Mouse (Mus musculus) mouse embryonic stem cell (cell line): ENCODE results near the gene Add3.

Source experiments
- in situ Hi-C, 2 experiments: fragments of 300-500 bp; cut with MboI; formaldehyde crosslinking; loops; 1 replicate in 1 of 2; 3 replicates in 1 of 2; pipeline ENCODE4 v1.14.3; 2019 to 2020; ENCODE audit warnings: low sequenced_read_pairs in 2 of 2, low pct_unique_long_range_greater_than_20kb in 1 of 2, mixed read lengths in 1 of 2; ENCODE audit not compliant: unreplicated experiment in 1 of 2

The Add3 gene

DNA sequence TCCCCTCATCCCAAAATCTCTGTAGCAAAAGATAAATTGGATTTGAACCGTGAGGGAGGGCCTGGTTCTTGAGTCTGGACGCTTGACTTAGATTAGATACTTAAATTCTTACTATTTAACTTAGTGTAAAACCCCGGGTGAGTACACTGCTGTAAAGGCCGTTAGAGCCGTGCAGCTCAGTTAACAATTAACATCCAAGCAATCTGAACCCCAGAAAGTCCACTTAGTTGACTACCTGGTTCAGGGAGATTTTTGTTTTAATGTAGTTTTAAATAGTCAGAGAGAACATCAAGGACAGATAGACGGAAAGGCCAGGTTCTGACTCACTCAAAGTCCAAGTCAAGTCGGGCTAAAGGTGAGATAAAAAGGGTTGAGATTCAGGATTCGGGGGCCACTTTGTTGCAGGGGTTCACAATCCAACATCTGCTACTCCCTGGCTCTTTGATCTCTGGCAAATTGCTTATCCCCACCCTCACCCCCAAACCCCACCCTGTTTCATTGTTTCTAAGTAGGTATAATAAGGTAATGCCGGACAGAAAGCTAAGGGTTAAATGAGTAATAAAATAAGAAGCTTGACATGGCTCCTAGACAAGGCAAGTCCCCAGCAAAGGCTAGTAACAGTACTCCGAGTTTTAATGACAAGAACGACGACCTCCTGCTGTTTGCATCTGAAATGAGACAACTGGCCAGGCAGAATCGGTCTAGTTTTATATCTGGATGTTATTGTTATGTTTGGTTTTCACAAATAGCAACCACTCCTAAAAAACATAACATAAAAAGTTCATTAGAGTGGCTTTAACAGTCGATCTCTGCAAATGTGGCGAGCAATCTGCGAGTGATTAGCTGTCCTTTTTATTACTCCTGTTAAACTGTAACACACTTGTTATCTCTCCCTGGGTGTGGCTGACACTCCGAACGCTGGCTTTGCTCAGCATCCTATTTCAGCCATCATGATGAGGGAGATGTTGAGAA, 12.6 kb upstream of the Add3 start:
- in situ Hi-C loops: no loop called here

GRCm38 (mm10) chr19:53128494-53129337, 11.5 kb upstream of the Add3 start:
- in situ Hi-C loops: no loop called here

- in situ Hi-C loops: no loop called here
These were observed 9.7 kb upstream of the Add3 start for GRCm38 (mm10) chr19:53130399-53131175.

- in situ Hi-C loops: no loop called here
These were observed 7.8 kb upstream of the Add3 start for GRCm38 (mm10) chr19:53132471-53132870.

GRCm38 (mm10) chr19:53136336-53137090, 3.7 kb upstream of the Add3 start:
- in situ Hi-C loops: no loop called here

- in situ Hi-C loops: no loop called here
These were observed 3.0 kb upstream of the Add3 start for GRCm38 (mm10) chr19:53137116-53137670.

GRCm38 (mm10) chr19:53140804-53141250, 584 bp downstream of the Add3 start:
- in situ Hi-C loops: no loop called here

DNA sequence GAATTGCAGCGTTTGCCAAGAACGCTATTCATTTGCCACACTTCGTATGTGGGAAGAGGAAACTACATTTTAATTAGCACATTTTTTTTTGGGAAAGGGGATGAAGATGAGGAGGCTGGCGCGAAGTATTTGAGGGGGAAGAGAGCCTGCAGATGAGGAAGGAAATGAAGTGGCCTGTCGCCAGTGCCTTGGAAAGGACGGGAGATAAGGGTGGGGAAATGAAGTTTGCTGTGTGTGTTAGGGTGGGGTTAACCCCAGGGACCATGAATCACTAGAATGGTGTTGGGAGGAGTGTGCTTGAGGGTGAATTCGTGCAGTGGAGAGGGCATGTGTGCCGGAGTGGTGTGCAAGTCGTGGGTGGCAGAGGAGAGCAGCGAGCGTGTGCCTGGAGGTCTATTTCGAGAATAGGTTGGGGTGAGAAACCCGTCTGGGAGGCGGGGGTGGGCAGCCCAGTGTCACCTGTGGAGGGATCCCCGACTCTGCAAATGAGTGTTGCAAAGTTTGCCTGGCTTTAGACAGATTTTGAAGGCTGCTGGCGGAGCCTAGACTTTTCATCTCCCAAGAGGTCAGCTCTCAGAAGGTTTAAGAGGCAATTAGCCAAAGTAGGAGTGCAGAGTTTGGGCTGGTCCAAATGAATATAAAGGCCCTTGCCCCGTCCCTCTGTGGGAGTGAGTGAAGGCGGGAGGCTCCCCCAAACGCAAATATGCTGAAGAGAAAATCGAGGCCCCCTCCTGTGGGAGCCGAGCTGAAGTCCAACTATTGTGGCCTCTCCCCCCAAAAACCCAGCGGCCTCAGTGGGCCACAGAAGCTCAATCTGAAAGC, 1.2 kb downstream of the Add3 start:
- in situ Hi-C loops: no loop called here

DNA sequence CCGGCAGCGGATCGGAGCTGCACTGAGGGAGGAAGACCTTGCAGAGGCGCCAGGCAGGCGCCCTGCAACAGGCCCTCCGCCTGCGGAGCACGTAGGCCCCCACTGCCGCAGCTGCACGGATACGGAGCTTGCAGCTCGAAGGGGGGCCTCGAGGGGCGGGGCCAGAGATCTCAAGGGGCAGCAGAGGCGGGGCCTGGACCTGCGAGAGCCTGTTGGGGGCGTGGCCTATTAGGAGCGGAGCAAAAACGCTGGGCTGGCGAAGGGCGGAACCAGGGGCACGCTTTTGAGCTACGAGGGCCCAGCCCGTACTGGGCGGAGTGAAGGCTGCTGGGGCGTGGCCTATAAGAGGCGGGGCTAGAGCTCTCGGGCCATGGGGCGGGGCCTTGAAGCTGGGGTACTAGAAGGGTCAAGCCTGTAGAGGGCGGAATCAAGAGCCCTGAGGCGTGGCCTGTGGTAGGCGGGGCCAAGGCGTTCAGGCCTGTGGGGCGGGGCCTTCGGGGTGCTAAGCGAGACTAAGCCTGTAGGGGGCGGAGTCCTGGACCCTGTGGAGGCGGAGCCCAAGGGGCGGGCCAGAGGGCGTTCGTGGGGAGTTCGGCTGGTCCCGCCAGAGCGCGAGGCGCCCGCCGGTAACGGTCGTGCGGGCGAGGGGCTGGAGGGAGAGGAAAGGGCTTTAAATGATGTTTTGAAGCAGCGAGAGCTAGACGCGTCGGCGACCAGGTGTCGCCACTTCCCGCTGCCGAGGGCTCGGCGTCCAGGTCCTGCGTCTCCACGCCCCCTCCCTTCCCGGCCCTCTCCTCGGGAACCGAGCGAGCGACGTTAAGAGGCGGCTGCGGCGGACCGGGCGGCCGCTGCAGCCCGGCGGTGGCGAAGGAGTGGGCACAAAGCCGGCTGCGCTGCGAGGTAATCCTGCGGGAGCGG, 2.2 kb downstream of the Add3 start:
- in situ Hi-C loops: no loop called here

- in situ Hi-C loops: no loop called here
These were observed 3.1 kb downstream of the Add3 start for GRCm38 (mm10) chr19:53143108-53143971.

- in situ Hi-C loops: no loop called here
These were observed 4.8 kb downstream of the Add3 start for GRCm38 (mm10) chr19:53145075-53145474.

- in situ Hi-C loops: no loop called here
These were observed 9.1 kb downstream of the Add3 start for GRCm38 (mm10) chr19:53149381-53149780.

DNA sequence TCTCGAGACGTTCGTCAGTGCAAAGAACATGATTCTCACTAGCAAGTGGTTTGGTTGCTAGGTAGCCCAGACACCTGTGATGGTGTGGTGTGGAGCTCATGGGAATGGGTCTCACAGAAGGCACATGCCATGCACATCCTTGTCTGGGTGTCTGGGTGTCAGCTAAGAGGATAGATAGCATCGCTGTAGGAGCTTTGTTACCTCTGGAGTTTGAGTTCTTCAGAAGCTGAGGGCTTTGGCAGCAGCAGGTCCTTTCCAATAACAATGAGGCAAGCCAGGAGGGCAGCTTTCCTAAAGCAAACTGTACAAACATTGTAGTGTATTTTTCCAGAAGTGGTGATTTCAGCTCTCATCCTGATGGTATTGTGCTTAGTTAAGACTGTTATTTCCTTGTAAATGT, 12.2 kb downstream of the Add3 start:
- in situ Hi-C loops: no loop called here

GRCm38 (mm10) chr19:53153096-53153495, 12.9 kb downstream of the Add3 start:
- in situ Hi-C loops: no loop called here

DNA sequence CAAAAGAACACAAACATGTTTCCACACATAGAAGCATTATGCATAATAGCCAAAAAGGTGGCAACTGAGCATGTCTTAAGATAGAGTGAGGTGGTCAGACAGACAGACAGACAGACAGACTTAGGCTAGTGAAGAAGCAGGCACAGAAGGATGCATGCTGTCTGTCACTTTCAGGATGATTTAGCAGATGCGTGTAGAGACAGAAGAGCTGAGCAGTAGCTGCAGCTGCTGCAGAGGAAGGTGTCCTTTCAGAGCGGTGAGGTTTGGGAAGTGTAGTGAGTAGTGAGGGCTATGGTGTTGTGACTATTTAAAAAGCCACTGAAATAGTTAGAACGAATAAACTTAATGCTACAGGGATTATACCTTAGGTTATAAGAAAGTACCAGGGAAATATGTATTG, 13.9 kb downstream of the Add3 start:
- in situ Hi-C loops: no loop called here
